Mouse (Mus musculus): ENCODE data around the gene Fgfr2. TPM values are rescaled to one million over a fixed set of nuclear protein-coding genes. Genes with fewer than 3 reads are reported as not detected.

The Fgfr2 gene
- polyA plus RNA-seq, 1 experiment from 2014 or later, result 86.9 TPM

GRCm38 (mm10) chr7:130260905-130261683 is 2862.1 kb downstream of the Fgfr2 start:
- Histone ChIP-seq H3K27me3 (ENCODE audit: control insufficient read depth, insufficient read depth, low read length) (no peaks in the 10 kb centered on the region), H3K9me3 (ENCODE audit: control insufficient read depth, low read length) (no peaks in the 10 kb centered on the region), H3K36me3 (ENCODE audit: control insufficient read depth, insufficient read depth, low read length) (no peaks in the 10 kb centered on the region), H3K9ac (ENCODE audit: low read length) (no peak overlapping the region), H3K4me1 (ENCODE audit: control insufficient read depth, insufficient read depth, low read length) (peaks cover 39% of the 10 kb centered on the region), H3K4me2 (ENCODE audit: low read depth) (peak overlapping the region; percentile 85), H3K4me3 (ENCODE audit: low read depth, low read length) (no peak overlapping the region), H3K27ac (ENCODE audit: low read depth, low read length) (no peak overlapping the region)
- 70% methylated on average over 20 of the region's 20 CpGs for WGBS
- ATAC-seq (ENCODE audit: insufficient read depth, low FRiP score, low TSS enrichment) (no peak), DNase-seq (ENCODE audit: low spot score) (no peak)

GRCm38 (mm10) chr7:130260060-130260459 is 2863.1 kb downstream of the Fgfr2 start:
- no peak overlapping the region for H3K27ac ChIP-seq (ENCODE audit: low read depth, low read length)
- H3K9ac ChIP-seq (ENCODE audit: low read length), result no peak overlapping the region
- ATAC-seq (ENCODE audit: insufficient read depth, low FRiP score, low TSS enrichment) (no peak), DNase-seq (ENCODE audit: low spot score) (no peak)
- H3K27me3 ChIP-seq (ENCODE audit: control insufficient read depth, insufficient read depth, low read length), result no peaks in the 10 kb centered on the region
- no peaks in the 10 kb centered on the region for H3K9me3 ChIP-seq (ENCODE audit: control insufficient read depth, low read length)
- 20% methylated on average over 5 of the region's 5 CpGs for WGBS
- no peak overlapping the region for H3K4me3 ChIP-seq (ENCODE audit: low read depth, low read length)
- no peak overlapping the region for H3K4me2 ChIP-seq (ENCODE audit: low read depth)
- no peaks in the 10 kb centered on the region for H3K36me3 ChIP-seq (ENCODE audit: control insufficient read depth, insufficient read depth, low read length)
- peaks cover 39% of the 10 kb centered on the region for H3K4me1 ChIP-seq (ENCODE audit: control insufficient read depth, insufficient read depth, low read length)

DNA sequence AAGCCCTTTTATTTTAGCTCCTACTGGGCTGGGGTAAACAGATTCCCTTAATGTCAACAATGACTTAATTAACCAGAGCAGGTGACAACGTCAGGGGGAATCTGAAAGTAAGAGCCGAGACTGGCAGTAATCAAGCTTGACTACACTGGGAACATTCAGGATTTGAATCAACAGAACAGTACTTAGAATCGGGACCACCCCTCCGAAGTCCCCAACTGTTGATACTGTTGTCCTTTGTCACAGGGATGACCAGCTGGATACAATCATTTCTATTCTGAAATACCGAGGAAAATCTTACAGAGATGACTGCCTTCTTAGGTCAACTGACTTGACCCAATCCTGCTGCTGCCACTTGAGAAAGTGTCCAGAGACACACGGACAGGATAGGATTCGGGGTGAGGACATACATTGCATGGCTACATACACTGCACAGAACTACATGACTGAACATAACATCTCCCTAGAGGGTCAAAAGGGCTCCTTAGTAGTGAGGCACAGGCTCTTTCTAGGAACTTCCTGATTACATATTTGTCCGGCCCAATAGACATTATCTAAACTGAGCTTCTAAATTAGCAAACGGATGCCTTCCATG is 2864.3 kb downstream of the Fgfr2 start:
- no peak overlapping the region for H3K9ac ChIP-seq (ENCODE audit: low read length)
- no peak overlapping the region for H3K27ac ChIP-seq (ENCODE audit: low read depth, low read length)
- H3K36me3 ChIP-seq (ENCODE audit: control insufficient read depth, insufficient read depth, low read length), result no peaks in the 10 kb centered on the region
- peaks cover 42% of the 10 kb centered on the region for H3K4me1 ChIP-seq (ENCODE audit: control insufficient read depth, insufficient read depth, low read length)
- ATAC-seq (ENCODE audit: insufficient read depth, low FRiP score, low TSS enrichment), result no peak
- H3K4me2 ChIP-seq (ENCODE audit: low read depth), result peak overlapping the region; percentile 15; the same call in 1 of the 2 replicates
- WGBS, result 25% methylated on average over 9 of the region's 9 CpGs
- no peaks in the 10 kb centered on the region for H3K27me3 ChIP-seq (ENCODE audit: control insufficient read depth, insufficient read depth, low read length)
- no peak overlapping the region for H3K4me3 ChIP-seq (ENCODE audit: low read depth, low read length)
- no peaks in the 10 kb centered on the region for H3K9me3 ChIP-seq (ENCODE audit: control insufficient read depth, low read length)
- no peak for DNase-seq (ENCODE audit: low spot score)

DNA sequence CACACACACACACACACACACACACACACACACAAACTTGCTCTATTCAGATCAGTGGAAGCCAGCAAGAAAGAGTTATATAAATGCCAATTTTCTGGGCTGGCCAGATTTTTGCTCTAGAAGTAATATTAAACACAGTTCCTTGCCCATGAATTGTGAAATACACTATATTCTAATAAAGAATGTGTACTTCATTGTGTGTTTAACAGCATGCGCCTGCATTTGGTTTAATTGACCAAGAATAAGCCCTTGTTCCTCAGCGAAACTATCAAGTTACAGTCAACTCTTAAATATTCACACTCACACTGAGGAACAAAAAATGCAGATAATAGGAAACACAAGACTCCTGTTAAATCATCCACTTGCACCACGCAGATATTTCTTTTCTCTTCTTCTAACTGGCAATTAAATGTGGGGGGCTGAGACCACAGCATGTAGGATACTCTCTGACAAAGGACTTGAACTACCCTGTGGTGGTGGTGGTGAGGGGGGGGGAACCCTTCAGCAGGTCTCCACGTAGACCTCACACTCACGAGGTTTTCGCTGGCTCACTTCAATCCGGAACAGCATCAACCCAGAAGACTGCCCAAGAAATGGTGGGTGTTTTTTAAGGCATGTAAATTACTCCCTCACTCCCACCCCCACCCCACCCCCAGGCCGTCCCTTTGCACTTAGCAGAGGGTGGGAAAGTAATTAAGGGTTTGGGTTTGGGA is 2865.0 kb downstream of the Fgfr2 start:
- Histone ChIP-seq H3K4me3 (ENCODE audit: low read depth, low read length) (no peak overlapping the region), H3K9me3 (ENCODE audit: control insufficient read depth, low read length) (no peaks in the 10 kb centered on the region), H3K4me1 (ENCODE audit: control insufficient read depth, insufficient read depth, low read length) (peaks cover 42% of the 10 kb centered on the region), H3K36me3 (ENCODE audit: control insufficient read depth, insufficient read depth, low read length) (no peaks in the 10 kb centered on the region), H3K4me2 (ENCODE audit: low read depth) (0 out of 2 replicates have a peak overlapping the region, but pooled peaks have one; percentile 10), H3K27me3 (ENCODE audit: control insufficient read depth, insufficient read depth, low read length) (no peaks in the 10 kb centered on the region), H3K27ac (ENCODE audit: low read depth, low read length) (no peak overlapping the region), H3K9ac (ENCODE audit: low read length) (no peak overlapping the region)
- ATAC-seq (ENCODE audit: insufficient read depth, low FRiP score, low TSS enrichment) (no peak; the same call in 1 of the 2 replicates), DNase-seq (ENCODE audit: low spot score) (no peak)
- 8% methylated on average over 8 of the region's 8 CpGs for WGBS

GRCm38 (mm10) chr7:130253264-130253663 is 2869.9 kb downstream of the Fgfr2 start:
- DNase-seq (ENCODE audit: low spot score), result no peak
- Histone ChIP-seq H3K27ac (ENCODE audit: low read depth, low read length) (no peak overlapping the region), H3K4me2 (ENCODE audit: low read depth) (no peak overlapping the region), H3K9ac (ENCODE audit: low read length) (no peak overlapping the region), H3K36me3 (ENCODE audit: control insufficient read depth, insufficient read depth, low read length) (no peaks in the 10 kb centered on the region), H3K9me3 (ENCODE audit: control insufficient read depth, low read length) (no peaks in the 10 kb centered on the region), H3K4me1 (ENCODE audit: control insufficient read depth, insufficient read depth, low read length) (peaks cover 27% of the 10 kb centered on the region), H3K27me3 (ENCODE audit: control insufficient read depth, insufficient read depth, low read length) (no peaks in the 10 kb centered on the region), H3K4me3 (ENCODE audit: low read depth, low read length) (no peak overlapping the region)
- no peak for ATAC-seq (ENCODE audit: insufficient read depth, low FRiP score, low TSS enrichment)
- WGBS, result 58% methylated on average over 4 of the region's 4 CpGs

DNA sequence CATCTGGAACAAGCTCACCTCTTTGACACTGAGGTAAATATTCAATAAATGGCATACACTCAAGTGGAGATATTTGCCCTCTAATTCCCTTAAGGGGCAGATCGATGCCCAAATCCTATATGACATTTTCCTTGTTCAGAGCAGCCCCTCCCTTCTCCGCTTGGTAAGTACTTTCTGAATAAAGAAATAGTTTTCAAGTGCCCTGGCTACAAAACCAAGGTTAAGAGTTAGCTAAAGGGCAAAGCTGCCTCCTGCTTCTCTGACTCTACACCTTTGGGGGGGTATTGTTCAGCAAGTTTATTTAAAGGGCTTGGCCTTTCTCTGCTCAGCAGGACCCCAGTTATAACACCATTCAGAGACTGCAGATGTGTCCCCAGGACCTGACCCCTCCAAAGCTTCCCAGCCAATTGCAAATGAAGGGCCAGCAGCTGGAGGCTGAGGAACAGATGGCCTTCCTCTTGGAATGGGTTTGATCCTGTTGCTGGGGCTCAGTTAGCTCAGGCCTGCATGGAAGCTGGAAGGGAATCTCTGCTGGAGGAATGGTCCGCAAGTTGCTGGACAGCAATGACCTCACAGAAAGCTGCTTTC is 2871.1 kb downstream of the Fgfr2 start:
- H3K4me3 ChIP-seq (ENCODE audit: low read depth, low read length), result no peak overlapping the region
- DNase-seq (ENCODE audit: low spot score) (no peak), ATAC-seq (ENCODE audit: insufficient read depth, low FRiP score, low TSS enrichment) (no peak)
- no peaks in the 10 kb centered on the region for H3K27me3 ChIP-seq (ENCODE audit: control insufficient read depth, insufficient read depth, low read length)
- no peaks in the 10 kb centered on the region for H3K36me3 ChIP-seq (ENCODE audit: control insufficient read depth, insufficient read depth, low read length)
- H3K4me1 ChIP-seq (ENCODE audit: control insufficient read depth, insufficient read depth, low read length), result peaks cover 27% of the 10 kb centered on the region
- no peak overlapping the region for H3K4me2 ChIP-seq (ENCODE audit: low read depth)
- H3K27ac ChIP-seq (ENCODE audit: low read depth, low read length), result no peak overlapping the region
- 26% methylated on average over 3 of the region's 3 CpGs for WGBS
- H3K9ac ChIP-seq (ENCODE audit: low read length), result no peak overlapping the region
- no peaks in the 10 kb centered on the region for H3K9me3 ChIP-seq (ENCODE audit: control insufficient read depth, low read length)

DNA sequence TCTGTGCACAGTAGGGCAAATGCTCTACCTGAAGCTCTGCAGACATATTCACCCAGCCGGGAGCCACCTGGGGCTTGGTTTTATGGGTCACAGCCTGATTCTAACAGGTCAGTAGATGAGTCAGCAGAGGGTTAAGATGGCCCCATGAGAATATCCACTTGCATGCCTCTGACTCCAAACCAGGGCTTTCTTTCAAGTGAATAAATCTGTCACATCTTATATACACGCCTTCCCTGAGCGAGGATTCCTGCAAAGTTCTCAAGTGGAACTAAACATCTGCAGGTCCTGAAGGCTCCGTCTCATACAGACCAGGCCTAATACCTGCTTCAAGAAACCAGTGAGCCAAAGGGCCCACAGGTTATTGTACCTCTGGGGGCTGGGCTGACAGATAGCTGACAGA is 2872.2 kb downstream of the Fgfr2 start:
- DNase-seq (ENCODE audit: low spot score), result no peak
- no peak overlapping the region for H3K9ac ChIP-seq (ENCODE audit: low read length)
- 23% methylated on average over 4 of the region's 4 CpGs for WGBS
- H3K27ac ChIP-seq (ENCODE audit: low read depth, low read length), result no peak overlapping the region
- no peak overlapping the region for H3K4me2 ChIP-seq (ENCODE audit: low read depth)
- peaks cover 27% of the 10 kb centered on the region for H3K4me1 ChIP-seq (ENCODE audit: control insufficient read depth, insufficient read depth, low read length)
- no peak overlapping the region for H3K4me3 ChIP-seq (ENCODE audit: low read depth, low read length)
- H3K36me3 ChIP-seq (ENCODE audit: control insufficient read depth, insufficient read depth, low read length), result no peaks in the 10 kb centered on the region
- H3K27me3 ChIP-seq (ENCODE audit: control insufficient read depth, insufficient read depth, low read length), result no peaks in the 10 kb centered on the region
- ATAC-seq (ENCODE audit: insufficient read depth, low FRiP score, low TSS enrichment), result no peak
- no peaks in the 10 kb centered on the region for H3K9me3 ChIP-seq (ENCODE audit: control insufficient read depth, low read length)

- Histone ChIP-seq H3K9me3 (ENCODE audit: control insufficient read depth, low read length) (no peaks in the 10 kb centered on the region), H3K4me2 (ENCODE audit: low read depth) (no peak overlapping the region), H3K36me3 (ENCODE audit: control insufficient read depth, insufficient read depth, low read length) (no peaks in the 10 kb centered on the region), H3K27me3 (ENCODE audit: control insufficient read depth, insufficient read depth, low read length) (no peaks in the 10 kb centered on the region), H3K9ac (ENCODE audit: low read length) (no peak overlapping the region), H3K27ac (ENCODE audit: low read depth, low read length) (no peak overlapping the region), H3K4me1 (ENCODE audit: control insufficient read depth, insufficient read depth, low read length) (peaks cover 29% of the 10 kb centered on the region), H3K4me3 (ENCODE audit: low read depth, low read length) (no peak overlapping the region)
- 74% methylated on average over 7 of the region's 7 CpGs for WGBS
- ATAC-seq (ENCODE audit: insufficient read depth, low FRiP score, low TSS enrichment) (no peak), DNase-seq (ENCODE audit: low spot score) (no peak)
Measured at GRCm38 (mm10) chr7:130248403-130248802, 2874.7 kb downstream of the Fgfr2 start.
